Mouse (Mus musculus): Measurements from ENCODE around the gene Cldn10. TPM values are rescaled to one million over a fixed set of nuclear protein-coding genes. Genes with fewer than 3 reads are reported as not detected.
A peak's percentile ranks its signal among the peaks of the same experiment; 100 is the strongest.

The Cldn10 gene
- polyA plus RNA-seq, 1 experiment from 2014 or later = 12.2 TPM

DNA sequence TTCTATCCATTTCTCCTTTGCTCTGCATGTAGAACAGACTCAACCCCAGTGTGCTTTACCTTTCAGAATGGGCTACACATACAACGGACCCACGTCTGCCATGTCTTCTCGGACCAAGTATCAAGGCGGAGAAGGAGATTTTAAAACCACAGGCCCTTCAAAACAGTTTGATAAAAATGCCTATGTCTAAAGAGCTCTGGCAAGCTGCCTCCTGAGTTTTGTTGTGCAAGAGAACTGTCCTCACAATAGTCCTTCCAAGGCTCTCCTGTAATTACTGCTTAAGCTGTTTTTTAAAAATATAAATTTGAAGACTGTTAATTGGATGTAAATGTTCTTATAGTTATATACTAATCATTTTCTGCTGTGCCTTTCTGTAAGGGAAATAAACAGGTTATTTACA, 86.4 kb downstream of the Cldn10 start:
- H3K9ac ChIP-seq (ENCODE audit: low read depth, low read length) = no peak overlapping the region
- peaks cover 17% of the 10 kb centered on the region for H3K36me3 ChIP-seq (ENCODE audit: control insufficient read depth, insufficient read depth, low read length)
- no peaks in the 10 kb centered on the region for H3K9me3 ChIP-seq (ENCODE audit: control insufficient read depth, low read length)
- no peak overlapping the region for H3K4me3 ChIP-seq (ENCODE audit: low read length)
- 96% methylated on average over 4 of the region's 4 CpGs for WGBS
- no peak overlapping the region for H3K27ac ChIP-seq (ENCODE audit: low read depth, low read length)
- no peaks in the 10 kb centered on the region for H3K27me3 ChIP-seq (ENCODE audit: control insufficient read depth, insufficient read depth, low read length)
- no peaks in the 10 kb centered on the region for H3K4me1 ChIP-seq (ENCODE audit: control insufficient read depth, insufficient read depth, low read length)
- no peak for ATAC-seq (ENCODE audit: low FRiP score, low TSS enrichment)
- no peak overlapping the region for H3K4me2 ChIP-seq (replicated peaks; ENCODE audit: low read depth, low read length)

DNA sequence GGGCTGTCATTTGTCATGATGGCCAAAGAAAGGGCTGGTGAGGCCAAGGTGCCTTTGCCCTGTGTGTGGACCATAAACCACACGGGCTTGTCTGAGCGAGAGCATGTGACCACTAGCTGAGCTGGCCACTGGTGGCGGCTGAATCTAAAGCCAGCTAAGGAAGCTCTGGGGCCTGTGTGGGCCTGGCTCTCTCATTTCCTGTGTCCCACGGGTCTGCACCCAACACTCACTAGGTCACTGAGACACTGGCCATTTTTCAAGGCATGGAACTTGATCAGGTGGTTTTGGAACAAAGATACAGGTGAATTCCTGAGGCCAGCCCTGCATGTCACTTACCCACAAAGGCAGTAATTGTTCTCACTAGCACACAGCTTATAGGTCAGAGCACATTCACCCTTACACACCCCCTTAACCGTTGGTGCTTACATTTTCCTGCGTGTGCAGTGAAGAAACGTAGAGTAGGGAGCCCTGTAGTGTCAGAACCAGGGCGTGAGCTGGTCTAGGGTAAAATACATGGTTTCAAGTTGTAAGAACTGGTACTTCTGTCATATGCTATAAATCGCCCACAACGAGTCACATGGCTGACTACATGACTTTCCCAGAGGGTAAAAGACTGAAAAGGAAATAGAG, 87.2 kb downstream of the Cldn10 start:
- Histone ChIP-seq H3K4me1 (ENCODE audit: control insufficient read depth, insufficient read depth, low read length) (no peaks in the 10 kb centered on the region), H3K27ac (ENCODE audit: low read depth, low read length) (no peak overlapping the region), H3K9me3 (ENCODE audit: control insufficient read depth, low read length) (no peaks in the 10 kb centered on the region), H3K4me3 (ENCODE audit: low read length) (no peak overlapping the region), H3K27me3 (ENCODE audit: control insufficient read depth, insufficient read depth, low read length) (no peaks in the 10 kb centered on the region), H3K4me2 (replicated peaks; ENCODE audit: low read depth, low read length) (no peak overlapping the region), H3K9ac (ENCODE audit: low read depth, low read length) (no peak overlapping the region), H3K36me3 (ENCODE audit: control insufficient read depth, insufficient read depth, low read length) (peaks cover 25% of the 10 kb centered on the region)
- peak; percentile 69 for ATAC-seq (ENCODE audit: low FRiP score, low TSS enrichment)
- 36% methylated on average over 10 of the region's 10 CpGs for WGBS

DNA sequence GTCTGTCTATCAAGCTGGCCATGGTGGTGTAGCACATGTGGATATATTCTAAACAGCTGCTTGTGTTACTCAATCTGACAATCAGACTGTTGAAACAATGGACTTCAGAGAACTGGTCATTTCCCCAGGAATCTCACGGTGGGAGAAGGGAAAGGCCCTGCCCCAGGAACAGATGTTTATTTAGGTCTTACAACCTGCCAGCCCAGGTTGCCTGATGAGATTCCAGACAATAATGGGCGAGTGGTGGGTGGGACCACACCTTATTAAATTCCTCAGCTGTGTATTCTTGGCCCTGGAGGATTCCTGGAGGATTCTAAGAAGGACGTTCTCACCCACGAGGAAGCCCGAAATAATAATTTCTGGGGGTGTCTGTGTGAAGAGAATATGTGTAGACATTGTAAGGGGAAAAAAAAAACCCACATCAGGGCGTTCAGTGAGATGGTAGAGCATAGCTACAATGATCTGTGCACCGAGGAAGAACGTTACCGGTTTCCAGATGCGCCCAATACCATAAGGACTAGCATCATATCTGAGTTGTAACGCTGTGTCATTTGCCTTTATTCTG, 90.7 kb downstream of the Cldn10 start:
- no peak overlapping the region for H3K27ac ChIP-seq (ENCODE audit: low read depth, low read length)
- no peak overlapping the region for H3K4me3 ChIP-seq (ENCODE audit: low read length)
- no peaks in the 10 kb centered on the region for H3K9me3 ChIP-seq (ENCODE audit: control insufficient read depth, low read length)
- peaks cover 46% of the 10 kb centered on the region for H3K36me3 ChIP-seq (ENCODE audit: control insufficient read depth, insufficient read depth, low read length)
- H3K4me2 ChIP-seq (replicated peaks; ENCODE audit: low read depth, low read length) = no peak overlapping the region
- no peak for ATAC-seq (ENCODE audit: low FRiP score, low TSS enrichment)
- 89% methylated on average over 11 of the region's 11 CpGs for WGBS
- no peak overlapping the region for H3K9ac ChIP-seq (ENCODE audit: low read depth, low read length)
- 0 out of 2 replicates have a peak, but pooled peaks cover 3% of the 10 kb centered on the region for H3K4me1 ChIP-seq (ENCODE audit: control insufficient read depth, insufficient read depth, low read length)
- no peaks in the 10 kb centered on the region for H3K27me3 ChIP-seq (ENCODE audit: control insufficient read depth, insufficient read depth, low read length)

DNA sequence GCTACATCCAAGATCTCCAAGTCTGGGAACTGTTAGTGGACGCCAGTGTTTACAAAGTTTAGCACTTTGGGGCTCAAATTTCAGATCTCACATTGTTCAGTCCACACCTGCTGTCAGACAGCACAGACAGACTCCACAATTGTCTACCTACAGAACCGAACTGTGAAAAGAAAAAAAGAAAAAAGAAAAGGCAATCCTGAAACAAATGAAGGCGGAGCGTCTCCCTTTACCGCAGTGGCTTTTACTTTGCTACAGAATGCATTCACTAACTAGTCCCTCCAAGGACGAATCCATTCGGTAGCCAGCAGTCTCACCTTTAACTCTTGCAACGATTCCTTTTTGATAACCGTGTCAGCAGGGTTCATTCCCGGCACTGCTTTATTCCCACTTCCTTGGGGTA, 93.0 kb downstream of the Cldn10 start:
- H3K4me3 ChIP-seq (ENCODE audit: low read length) = no peak overlapping the region
- no peak overlapping the region for H3K27ac ChIP-seq (ENCODE audit: low read depth, low read length)
- 0 out of 2 replicates have a peak, but pooled peaks cover 3% of the 10 kb centered on the region for H3K4me1 ChIP-seq (ENCODE audit: control insufficient read depth, insufficient read depth, low read length)
- peaks cover 58% of the 10 kb centered on the region for H3K36me3 ChIP-seq (ENCODE audit: control insufficient read depth, insufficient read depth, low read length)
- no peaks in the 10 kb centered on the region for H3K27me3 ChIP-seq (ENCODE audit: control insufficient read depth, insufficient read depth, low read length)
- no peaks in the 10 kb centered on the region for H3K9me3 ChIP-seq (ENCODE audit: control insufficient read depth, low read length)
- H3K9ac ChIP-seq (ENCODE audit: low read depth, low read length) = no peak overlapping the region
- 79% methylated on average over 10 of the region's 10 CpGs for WGBS
- H3K4me2 ChIP-seq (replicated peaks; ENCODE audit: low read depth, low read length) = no peak overlapping the region
- no peak for ATAC-seq (ENCODE audit: low FRiP score, low TSS enrichment)

DNA sequence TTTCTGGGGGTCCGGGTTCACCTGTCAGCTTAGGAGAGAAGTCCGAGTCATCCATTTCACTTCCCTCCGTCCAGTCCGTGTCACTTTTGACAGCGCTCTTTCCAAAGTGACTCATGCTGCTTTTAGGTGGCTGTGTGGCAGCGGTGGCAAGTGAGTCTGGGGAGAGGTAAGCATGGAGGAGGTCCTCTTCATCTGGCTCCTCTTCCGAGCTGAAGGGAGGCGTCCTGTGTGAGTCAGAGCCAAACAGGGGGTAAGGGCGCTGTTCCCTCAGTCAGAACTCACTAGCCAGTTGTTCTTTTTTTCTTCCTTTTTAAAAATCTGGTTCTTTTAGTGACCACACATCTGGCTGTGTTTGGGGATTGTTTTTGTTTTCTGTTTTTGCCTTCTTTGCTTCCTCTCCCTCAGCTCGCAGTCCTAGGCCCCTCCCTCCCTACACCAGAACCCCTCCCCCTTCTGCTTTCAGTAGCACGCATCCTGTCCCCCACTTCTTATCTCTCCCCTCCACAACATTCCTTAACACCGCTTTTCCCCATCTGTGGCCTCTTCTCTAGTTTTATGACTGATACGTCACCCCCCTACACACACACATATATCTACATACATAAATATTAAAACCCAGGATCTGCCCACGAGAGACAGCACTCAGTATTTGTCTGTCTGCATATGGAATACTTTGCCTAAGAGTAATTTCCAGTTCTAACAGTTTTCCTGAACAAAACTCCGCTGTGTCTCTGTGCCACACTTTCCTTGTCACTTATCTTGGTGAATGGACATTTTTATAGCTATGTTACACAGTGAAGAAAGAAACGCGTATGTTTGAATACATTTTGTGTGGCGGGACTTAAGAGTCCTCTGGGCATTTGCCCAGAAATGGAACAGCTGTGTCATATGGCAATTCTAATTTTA, 95.9 kb downstream of the Cldn10 start:
- Histone ChIP-seq H3K36me3 (ENCODE audit: control insufficient read depth, insufficient read depth, low read length) (peaks cover 66% of the 10 kb centered on the region), H3K4me3 (ENCODE audit: low read length) (no peak overlapping the region), H3K27ac (ENCODE audit: low read depth, low read length) (peak overlapping the region; percentile 51), H3K27me3 (ENCODE audit: control insufficient read depth, insufficient read depth, low read length) (no peaks in the 10 kb centered on the region), H3K9ac (ENCODE audit: low read depth, low read length) (no peak overlapping the region), H3K9me3 (ENCODE audit: control insufficient read depth, low read length) (no peaks in the 10 kb centered on the region), H3K4me2 (replicated peaks; ENCODE audit: low read depth, low read length) (no peak overlapping the region), H3K4me1 (ENCODE audit: control insufficient read depth, insufficient read depth, low read length) (0 out of 2 replicates have a peak, but pooled peaks cover 3% of the 10 kb centered on the region)
- 67% methylated on average over 18 of the region's 18 CpGs for WGBS
- peak; percentile 55; the same call in 1 of the 2 replicates for ATAC-seq (ENCODE audit: low FRiP score, low TSS enrichment)

DNA sequence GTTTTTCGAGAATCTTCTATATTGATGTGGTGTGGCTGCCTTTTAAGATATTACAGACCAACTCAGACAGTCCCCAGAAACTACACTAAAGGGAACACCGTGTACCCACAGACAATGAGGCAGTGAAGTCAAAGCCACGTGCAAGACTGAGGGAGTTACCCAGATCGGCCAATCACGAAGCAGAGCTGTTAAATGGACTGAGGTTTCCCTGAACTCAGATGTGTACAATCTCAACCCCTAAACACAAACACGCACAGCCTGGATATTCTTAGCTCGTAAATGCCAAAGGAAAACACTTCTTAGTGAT, 96.5 kb downstream of the Cldn10 start:
- WGBS = 69% methylated on average over 7 of the region's 7 CpGs
- Histone ChIP-seq H3K27me3 (ENCODE audit: control insufficient read depth, insufficient read depth, low read length) (no peaks in the 10 kb centered on the region), H3K27ac (ENCODE audit: low read depth, low read length) (no peak overlapping the region), H3K36me3 (ENCODE audit: control insufficient read depth, insufficient read depth, low read length) (peaks cover 64% of the 10 kb centered on the region), H3K4me2 (replicated peaks; ENCODE audit: low read depth, low read length) (no peak overlapping the region), H3K9me3 (ENCODE audit: control insufficient read depth, low read length) (no peaks in the 10 kb centered on the region), H3K9ac (ENCODE audit: low read depth, low read length) (no peak overlapping the region), H3K4me3 (ENCODE audit: low read length) (no peak overlapping the region), H3K4me1 (ENCODE audit: control insufficient read depth, insufficient read depth, low read length) (0 out of 2 replicates have a peak, but pooled peaks cover 3% of the 10 kb centered on the region)
- 0 out of 2 replicates have a peak, but pooled peaks have one; percentile 16 for ATAC-seq (ENCODE audit: low FRiP score, low TSS enrichment)

DNA sequence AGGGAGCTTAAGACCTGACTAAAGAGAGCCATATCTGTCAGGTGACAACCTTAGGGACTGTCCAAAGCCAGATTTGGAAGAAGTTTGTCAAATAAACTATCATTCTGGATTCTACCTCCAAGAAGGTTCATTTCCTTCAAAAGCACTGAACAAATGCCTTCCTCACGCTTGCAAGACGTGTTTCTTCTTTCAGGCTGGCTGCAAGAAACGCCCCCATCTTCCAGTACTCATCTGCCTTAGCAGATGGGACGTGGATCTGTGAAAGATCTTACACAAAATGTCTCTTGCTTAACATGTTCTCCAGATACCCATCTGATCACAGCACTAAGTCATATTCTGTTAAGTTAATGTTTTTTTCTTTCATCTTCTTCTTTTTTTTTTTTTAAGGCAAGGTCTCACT, 102.4 kb downstream of the Cldn10 start:
- H3K9me3 ChIP-seq (ENCODE audit: control insufficient read depth, low read length) = no peaks in the 10 kb centered on the region
- H3K4me3 ChIP-seq (ENCODE audit: low read length) = no peak overlapping the region
- WGBS = 84% methylated on average over 4 of the region's 4 CpGs
- no peak overlapping the region for H3K4me2 ChIP-seq (replicated peaks; ENCODE audit: low read depth, low read length)
- no peaks in the 10 kb centered on the region for H3K4me1 ChIP-seq (ENCODE audit: control insufficient read depth, insufficient read depth, low read length)
- no peaks in the 10 kb centered on the region for H3K27me3 ChIP-seq (ENCODE audit: control insufficient read depth, insufficient read depth, low read length)
- ATAC-seq (ENCODE audit: low FRiP score, low TSS enrichment) = no peak
- H3K36me3 ChIP-seq (ENCODE audit: control insufficient read depth, insufficient read depth, low read length) = peaks cover 48% of the 10 kb centered on the region; the same call in 1 of the 2 replicates
- H3K27ac ChIP-seq (ENCODE audit: low read depth, low read length) = no peak overlapping the region
- no peak overlapping the region for H3K9ac ChIP-seq (ENCODE audit: low read depth, low read length)

DNA sequence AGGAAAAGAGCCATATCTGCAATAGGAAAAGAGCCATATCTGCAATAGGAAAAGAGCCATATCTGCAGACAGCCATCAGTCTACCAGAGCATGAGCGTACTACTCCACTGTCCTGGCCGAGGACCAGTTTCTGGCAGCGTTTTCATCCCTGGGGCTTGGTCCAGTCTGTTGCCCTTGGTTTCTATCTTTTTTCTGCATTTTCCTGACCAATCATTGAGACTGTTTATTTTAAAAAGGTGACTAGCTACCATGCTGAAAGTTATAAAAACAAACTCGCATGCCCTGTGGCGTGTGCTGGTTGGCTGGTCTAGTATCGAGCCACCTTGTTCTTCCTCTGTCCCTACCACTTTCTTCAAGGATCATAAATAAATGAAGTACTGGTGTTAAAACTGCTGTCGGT, 107.5 kb downstream of the Cldn10 start:
- WGBS = 79% methylated on average over 7 of the region's 7 CpGs
- Histone ChIP-seq H3K4me3 (ENCODE audit: low read length) (no peak overlapping the region), H3K27ac (ENCODE audit: low read depth, low read length) (no peak overlapping the region), H3K9ac (ENCODE audit: low read depth, low read length) (no peak overlapping the region), H3K27me3 (ENCODE audit: control insufficient read depth, insufficient read depth, low read length) (no peaks in the 10 kb centered on the region), H3K9me3 (ENCODE audit: control insufficient read depth, low read length) (no peaks in the 10 kb centered on the region), H3K36me3 (ENCODE audit: control insufficient read depth, insufficient read depth, low read length) (peaks cover 46% of the 10 kb centered on the region), H3K4me1 (ENCODE audit: control insufficient read depth, insufficient read depth, low read length) (no peaks in the 10 kb centered on the region), H3K4me2 (replicated peaks; ENCODE audit: low read depth, low read length) (no peak overlapping the region)
- no peak for ATAC-seq (ENCODE audit: low FRiP score, low TSS enrichment)

DNA sequence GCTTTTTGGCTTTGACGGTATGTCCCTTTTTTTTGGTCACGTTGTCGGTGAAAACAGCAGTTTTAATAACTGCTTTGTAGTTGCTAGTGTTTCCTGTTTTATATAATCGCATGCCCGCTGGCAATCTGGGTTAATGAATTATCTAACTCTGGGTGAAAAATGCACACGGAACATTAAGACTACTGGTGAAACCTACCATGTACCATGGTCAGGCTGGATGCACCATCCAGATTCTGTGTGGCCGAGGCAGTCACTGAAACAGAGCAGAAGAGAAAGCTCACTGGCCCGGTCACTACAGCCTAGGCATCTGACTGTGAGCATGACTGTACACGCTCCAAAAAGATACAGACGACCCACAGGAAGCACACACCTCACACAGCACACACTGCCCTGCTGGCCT, 107.9 kb downstream of the Cldn10 start:
- Histone ChIP-seq H3K9me3 (ENCODE audit: control insufficient read depth, low read length) (no peaks in the 10 kb centered on the region), H3K27ac (ENCODE audit: low read depth, low read length) (no peak overlapping the region), H3K4me1 (ENCODE audit: control insufficient read depth, insufficient read depth, low read length) (no peaks in the 10 kb centered on the region), H3K27me3 (ENCODE audit: control insufficient read depth, insufficient read depth, low read length) (no peaks in the 10 kb centered on the region), H3K4me2 (replicated peaks; ENCODE audit: low read depth, low read length) (no peak overlapping the region), H3K36me3 (ENCODE audit: control insufficient read depth, insufficient read depth, low read length) (peaks cover 46% of the 10 kb centered on the region), H3K4me3 (ENCODE audit: low read length) (no peak overlapping the region), H3K9ac (ENCODE audit: low read depth, low read length) (no peak overlapping the region)
- WGBS = 74% methylated on average over 10 of the region's 10 CpGs
- no peak for ATAC-seq (ENCODE audit: low FRiP score, low TSS enrichment)

All from kidney, embryonic 14.5 days (tissue).